Mouse (Mus musculus) limb, embryonic 13.5 days (tissue): ENCODE results near the gene Hist1h4a. TPM values are rescaled to one million over a fixed set of nuclear protein-coding genes. Genes with fewer than 3 reads are reported as not detected.
"Not testable (repeated sequence)": the region's sequence is repeated elsewhere in the genome, so short reads cannot be mapped to it uniquely, and the experiment has no call there.

Experiments
- ATAC-seq: fragments of 200-750 bp; cut with Nextera tagmentation; 2 replicates; pipeline ENCODE4 v1.8.0; 2017; ENCODE audit warnings: low read depth, moderate number of reproducible peaks, moderate TSS enrichment; ENCODE audit not compliant: low FRiP score
- H3K27ac ChIP-seq: fragments of 300-500 bp; sonication (generic); 2 replicates; pipeline ENCODE4 v1.5.1; 2015; ENCODE audit warnings: inconsistent platforms, mild to moderate bottlenecking, moderate library complexity
- H3K27me3 ChIP-seq: fragments of 300-500 bp; sonication (generic); 2 replicates; pipeline ENCODE4 v1.6.1; 2015; ENCODE audit warnings: mild to moderate bottlenecking, inconsistent platforms
- H3K36me3 ChIP-seq: fragments of 300-500 bp; sonication (generic); 2 replicates; pipeline ENCODE4 v1.6.1; 2015; ENCODE audit warnings: inconsistent platforms, mild to moderate bottlenecking, moderate library complexity
- H3K4me1 ChIP-seq: fragments of 300-500 bp; sonication (generic); 2 replicates; pipeline ENCODE4 v1.6.1; 2015; ENCODE audit warnings: inconsistent platforms
- H3K4me2 ChIP-seq: fragments of 300-500 bp; sonication (generic); replicated peaks from 2 replicates; pipeline ENCODE4 v1.6.1; 2015; ENCODE audit warnings: inconsistent platforms, mild to moderate bottlenecking, moderate library complexity
- H3K4me3 ChIP-seq: fragments of 300-500 bp; sonication (generic); 2 replicates; pipeline ENCODE4 v1.5.1; 2015; ENCODE audit warnings: moderate library complexity, mild to moderate bottlenecking, inconsistent platforms
- H3K9ac ChIP-seq: fragments of 300-500 bp; sonication (generic); 2 replicates; pipeline ENCODE4 v1.6.1; 2015; ENCODE audit warnings: mild to moderate bottlenecking, inconsistent platforms
- H3K9me3 ChIP-seq: fragments of 300-500 bp; sonication (generic); 2 replicates; pipeline ENCODE4 v1.6.1; 2016; ENCODE audit warnings: inconsistent platforms
- WGBS: fragments of 180-500 bp; shearing (Covaris S2); methylation state at CpG from one replicate; pipeline ENCODE4 v1.1.7; 2015; 5-methylcytosine and 5-hydroxymethylcytosine counted together
- polyA plus RNA-seq: library from polyadenylated mRNA; unstranded; fragments of >200 nt; fragmentation: Nextera tagmentation; extraction: Ambion mirVana; gene quantifications from 2 replicates; pipeline ENCODE4 v1.2.1, GENCODE M21; 2015

The Hist1h4a gene
- polyA plus RNA-seq, 1 experiment from 2014 or later: 0.65 TPM

DNA sequence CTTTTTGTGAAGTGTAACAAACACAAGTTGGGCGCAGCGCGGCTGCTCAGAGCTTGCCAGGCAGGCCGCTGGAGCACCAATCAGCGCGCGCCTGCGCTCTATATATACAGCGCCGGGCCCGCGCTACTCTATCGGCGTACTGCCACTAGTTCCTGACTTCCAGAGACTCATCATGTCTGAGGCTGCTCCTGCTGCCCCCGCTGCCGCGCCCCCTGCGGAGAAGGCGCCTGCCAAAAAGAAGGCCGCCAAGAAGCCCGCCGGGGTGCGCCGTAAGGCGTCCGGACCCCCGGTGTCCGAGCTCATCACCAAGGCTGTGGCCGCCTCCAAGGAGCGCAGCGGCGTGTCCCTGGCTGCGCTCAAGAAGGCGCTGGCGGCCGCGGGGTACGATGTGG lies 22.4 kb downstream of the Hist1h4a start, which contains the start of gene Hist1h1c:
TSS of gene Hist1h1c (plus strand) at position 132 of the 392 bp plus-strand sequence.
- Histone ChIP-seq H3K4me2 (peak within 1 kb of the TSS; percentile 95), H3K36me3 (no peaks in the 10 kb centered on the region), H3K27ac (peak within 1 kb of the TSS; percentile 98), H3K4me1 (peaks cover 13% of the 10 kb centered on the region), H3K4me3 (peak within 1 kb of the TSS; percentile 64), H3K9ac (peak within 1 kb of the TSS; percentile 89), H3K27me3 (no peaks in the 10 kb centered on the region), H3K9me3 (no peaks in the 10 kb centered on the region)
- WGBS: under 1% methylated on average over 34 of the region's 38 CpGs
- ATAC-seq: peak; percentile 93

DNA sequence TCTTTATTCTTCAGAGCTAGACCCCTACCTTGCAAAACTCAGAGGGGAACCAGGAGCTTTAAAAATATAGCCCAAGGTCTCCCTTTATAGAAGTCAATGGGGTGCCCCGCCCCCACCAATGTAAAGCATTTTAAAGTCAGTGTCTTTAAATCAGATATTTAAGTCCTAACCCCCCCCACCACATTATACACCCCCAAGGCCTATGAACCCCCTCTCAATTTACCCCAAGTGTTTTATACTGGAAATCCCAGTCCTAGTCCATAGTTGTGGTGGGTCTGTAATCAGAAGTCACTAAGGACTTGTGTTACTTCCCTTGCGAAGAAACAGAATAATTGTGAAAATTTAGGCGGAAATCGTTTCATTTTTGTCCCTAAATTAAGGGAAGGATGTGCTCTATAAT lies 23.0 kb downstream of the Hist1h4a start:
- Histone ChIP-seq H3K9ac (peak overlapping the region; percentile 89), H3K27me3 (no peaks in the 10 kb centered on the region), H3K36me3 (no peaks in the 10 kb centered on the region), H3K9me3 (no peaks in the 10 kb centered on the region), H3K4me3 (peak overlapping the region; percentile 64), H3K4me2 (peak overlapping the region; percentile 95), H3K27ac (peak overlapping the region; percentile 98), H3K4me1 (peaks cover 13% of the 10 kb centered on the region)
- ATAC-seq: no peak
- 21% methylated on average over 4 of the region's 4 CpGs for WGBS

DNA sequence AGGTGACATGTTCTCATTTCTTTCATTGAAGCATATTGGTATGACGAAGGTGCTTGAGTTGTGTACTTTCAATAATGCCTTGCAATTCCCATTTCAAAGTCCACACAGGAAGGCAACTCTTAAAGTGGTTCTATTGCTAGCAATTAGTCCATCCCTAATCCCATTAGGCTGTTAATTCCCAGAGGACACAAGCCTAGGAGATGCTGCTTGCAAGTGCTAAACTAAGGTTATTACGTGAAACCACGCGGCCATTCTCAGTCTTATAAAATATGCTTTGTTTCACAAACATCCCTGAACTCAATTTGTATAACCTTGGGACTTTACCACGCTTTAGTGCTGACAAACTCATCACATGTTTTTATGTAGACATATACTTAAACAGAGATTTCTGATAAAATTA lies 23.9 kb downstream of the Hist1h4a start:
- H3K9ac ChIP-seq: no peak overlapping the region
- no peak overlapping the region for H3K4me3 ChIP-seq
- WGBS: 79% methylated on average over 5 of the region's 5 CpGs
- H3K27ac ChIP-seq: no peak overlapping the region
- no peak overlapping the region for H3K4me2 ChIP-seq
- no peaks in the 10 kb centered on the region for H3K27me3 ChIP-seq
- no peaks in the 10 kb centered on the region for H3K9me3 ChIP-seq
- ATAC-seq: no peak
- H3K36me3 ChIP-seq: no peaks in the 10 kb centered on the region
- peaks cover 13% of the 10 kb centered on the region for H3K4me1 ChIP-seq

DNA sequence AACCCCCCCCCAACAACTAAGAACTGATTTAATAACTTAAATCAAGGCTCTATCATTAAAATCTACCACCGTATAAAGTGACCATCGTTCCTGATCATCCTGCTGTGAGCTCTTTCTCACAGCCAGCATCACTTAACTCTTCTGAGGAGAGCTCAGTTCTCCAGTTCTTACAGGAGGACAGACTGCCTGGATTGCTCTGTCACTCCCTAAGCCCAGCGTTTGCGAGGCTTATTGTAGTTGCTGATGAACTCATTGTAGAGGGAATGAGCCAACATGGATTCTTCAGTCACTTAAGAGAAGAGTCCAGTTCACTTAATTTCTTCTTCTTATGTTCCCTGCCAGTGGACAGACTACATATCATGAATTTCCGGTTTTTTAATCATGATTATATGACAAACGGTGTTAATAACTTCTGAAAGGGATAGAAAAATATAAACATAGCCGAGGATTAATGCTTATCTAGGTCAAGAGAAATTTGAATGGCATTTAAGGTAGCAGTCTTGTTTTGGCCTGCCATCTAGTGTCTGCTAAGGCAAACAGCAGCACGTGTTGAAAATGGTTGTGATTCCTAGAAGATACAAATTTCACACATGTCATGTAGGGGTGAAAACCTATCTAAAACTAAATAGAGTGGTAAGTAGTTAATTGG lies 28.8 kb downstream of the Hist1h4a start:
- Histone ChIP-seq H3K9me3 (no peaks in the 10 kb centered on the region), H3K4me3 (no peak overlapping the region), H3K9ac (no peak overlapping the region), H3K36me3 (no peaks in the 10 kb centered on the region), H3K27me3 (no peaks in the 10 kb centered on the region), H3K4me1 (no peaks in the 10 kb centered on the region), H3K4me2 (no peak overlapping the region), H3K27ac (no peak overlapping the region)
- WGBS: 23% methylated on average over 8 of the region's 8 CpGs
- no peak for ATAC-seq

DNA sequence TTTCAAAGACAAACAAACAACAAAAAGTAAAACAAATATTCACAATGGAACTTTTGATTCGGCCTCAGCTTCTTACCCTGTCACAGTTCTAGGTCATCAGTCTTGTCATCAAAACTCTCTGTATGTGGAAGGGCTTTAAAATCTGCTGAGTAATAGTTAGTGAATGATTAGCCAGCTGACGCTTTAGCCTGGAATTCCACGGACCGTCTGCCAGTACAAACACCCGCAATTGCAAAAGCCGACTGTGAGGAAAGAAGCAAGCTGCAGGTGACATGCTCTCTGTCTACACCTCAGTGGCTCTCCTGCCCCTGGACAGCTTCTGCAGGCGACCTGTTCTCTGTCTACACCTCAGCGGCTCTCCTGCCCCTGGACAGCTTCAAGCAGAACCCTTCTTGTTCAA lies 30.6 kb downstream of the Hist1h4a start:
- no peaks in the 10 kb centered on the region for H3K4me1 ChIP-seq
- H3K9ac ChIP-seq: no peak overlapping the region
- WGBS: 47% methylated on average over 8 of the region's 8 CpGs
- no peak overlapping the region for H3K4me3 ChIP-seq
- no peaks in the 10 kb centered on the region for H3K9me3 ChIP-seq
- H3K27me3 ChIP-seq: no peaks in the 10 kb centered on the region
- no peak overlapping the region for H3K4me2 ChIP-seq
- no peak overlapping the region for H3K27ac ChIP-seq
- H3K36me3 ChIP-seq: no peaks in the 10 kb centered on the region
- ATAC-seq: no peak

DNA sequence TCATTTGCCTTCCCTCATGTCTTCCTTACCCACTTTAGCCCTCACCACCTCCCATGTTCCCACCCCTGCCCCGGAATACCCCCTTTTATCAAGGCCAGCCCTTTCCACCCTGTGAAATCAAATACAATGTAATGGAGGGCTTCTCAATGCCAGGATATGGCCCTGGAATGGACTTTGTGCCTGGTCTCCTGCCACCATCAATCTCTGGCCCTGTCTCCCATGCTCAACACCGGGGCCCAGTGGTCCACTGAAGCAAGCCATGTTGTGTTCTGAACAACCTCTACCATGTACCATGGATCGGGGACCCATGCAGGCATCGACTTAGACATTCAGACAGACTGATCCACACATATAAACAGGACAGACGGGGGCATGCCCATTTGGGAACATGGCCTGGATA lies 31.3 kb downstream of the Hist1h4a start:
- WGBS: 90% methylated on average over 5 of the region's 5 CpGs
- H3K9me3 ChIP-seq: no peaks in the 10 kb centered on the region
- no peak overlapping the region for H3K9ac ChIP-seq
- no peaks in the 10 kb centered on the region for H3K4me1 ChIP-seq
- no peaks in the 10 kb centered on the region for H3K27me3 ChIP-seq
- ATAC-seq: no peak
- no peak overlapping the region for H3K27ac ChIP-seq
- no peak overlapping the region for H3K4me3 ChIP-seq
- no peaks in the 10 kb centered on the region for H3K36me3 ChIP-seq
- no peak overlapping the region for H3K4me2 ChIP-seq

DNA sequence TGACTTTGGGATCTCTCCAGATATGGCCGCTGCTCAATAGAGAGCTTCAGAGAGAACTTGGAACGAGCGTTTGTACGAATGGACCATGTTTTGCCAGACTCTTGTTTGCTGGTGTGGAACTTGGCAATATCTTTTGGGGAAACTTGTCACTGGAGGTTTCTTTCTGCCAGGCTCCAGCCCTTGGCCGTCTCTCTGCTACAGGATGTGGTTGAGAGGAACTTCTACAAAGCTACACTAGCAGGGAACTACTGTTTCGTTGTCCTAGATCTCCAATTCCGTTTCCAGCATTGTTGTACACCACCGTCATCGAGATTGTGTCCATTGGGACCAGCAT lies 31.9 kb downstream of the Hist1h4a start:
- WGBS: 94% methylated on average over 9 of the region's 9 CpGs
- Histone ChIP-seq H3K4me1 (no peaks in the 10 kb centered on the region), H3K9me3 (no peaks in the 10 kb centered on the region), H3K27ac (no peak overlapping the region), H3K4me3 (no peak overlapping the region), H3K9ac (no peak overlapping the region), H3K27me3 (no peaks in the 10 kb centered on the region), H3K4me2 (no peak overlapping the region), H3K36me3 (no peaks in the 10 kb centered on the region)
- ATAC-seq: no peak

DNA sequence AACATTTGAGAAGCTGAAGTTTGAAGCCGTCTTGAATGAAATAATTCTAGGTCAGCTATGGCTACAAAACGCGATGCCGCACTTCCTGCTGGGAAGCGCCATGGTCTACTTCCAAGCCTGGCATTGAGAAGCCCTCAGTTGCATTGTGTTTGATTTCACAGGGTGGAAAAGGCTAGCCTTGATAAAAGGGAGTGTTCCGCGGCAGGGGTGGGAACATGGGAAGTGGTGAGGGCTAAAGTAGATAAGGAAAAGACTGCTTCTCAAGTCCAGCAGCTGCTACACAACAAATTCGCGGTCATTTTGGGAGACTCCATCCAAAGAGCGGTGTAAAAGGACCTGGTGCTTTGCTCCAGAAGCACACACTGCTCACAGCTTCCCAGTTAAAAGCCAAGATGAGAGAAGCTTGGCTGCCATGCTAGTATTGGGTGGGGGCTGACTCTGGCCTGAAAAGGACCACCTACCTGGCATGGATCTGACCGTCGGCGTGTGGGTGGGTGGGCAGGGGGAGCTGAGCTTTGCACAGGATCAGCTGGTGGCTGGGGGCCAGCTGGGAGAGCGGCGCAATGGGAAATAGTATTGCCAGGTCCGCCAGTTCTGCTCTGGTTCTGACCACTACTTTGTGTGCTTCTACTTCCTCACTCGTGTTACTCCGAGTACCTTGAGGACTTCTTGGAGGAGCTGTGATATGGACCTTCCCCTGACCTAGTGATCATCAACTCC lies 32.4 kb downstream of the Hist1h4a start:
- no peaks in the 10 kb centered on the region for H3K36me3 ChIP-seq
- WGBS: 88% methylated on average over 18 of the region's 18 CpGs
- H3K27ac ChIP-seq: no peak overlapping the region
- H3K9me3 ChIP-seq: no peaks in the 10 kb centered on the region
- H3K9ac ChIP-seq: no peak overlapping the region
- H3K27me3 ChIP-seq: no peaks in the 10 kb centered on the region
- no peak overlapping the region for H3K4me2 ChIP-seq
- ATAC-seq: no peak
- H3K4me3 ChIP-seq: no peak overlapping the region
- no peaks in the 10 kb centered on the region for H3K4me1 ChIP-seq

DNA sequence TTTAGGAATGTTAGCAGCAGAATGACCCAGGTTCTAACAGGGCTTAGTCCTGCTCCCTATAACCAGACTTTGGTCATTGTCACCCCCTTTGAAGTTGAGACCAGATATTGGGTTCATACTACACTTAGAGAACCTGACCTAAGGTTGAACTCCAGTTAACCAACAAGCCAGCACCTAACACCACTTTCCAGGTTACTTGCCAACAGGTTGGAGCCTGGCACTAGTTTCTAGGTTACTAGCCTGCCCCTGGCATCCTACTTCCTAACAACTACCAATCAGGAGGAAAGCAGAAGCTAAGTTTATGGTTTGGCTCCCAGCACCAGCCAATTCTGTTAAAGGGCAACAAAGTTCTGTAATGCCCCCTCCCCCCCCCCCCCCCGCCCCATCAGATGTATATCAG lies 35.8 kb downstream of the Hist1h4a start:
- Histone ChIP-seq H3K4me3 (no peak overlapping the region), H3K9me3 (no peaks in the 10 kb centered on the region), H3K9ac (no peak overlapping the region), H3K36me3 (no peaks in the 10 kb centered on the region), H3K4me2 (no peak overlapping the region), H3K27me3 (no peaks in the 10 kb centered on the region), H3K4me1 (no peaks in the 10 kb centered on the region), H3K27ac (no peak overlapping the region)
- no peak for ATAC-seq
- 22% methylated on average over 1 of the region's 1 CpGs for WGBS

DNA sequence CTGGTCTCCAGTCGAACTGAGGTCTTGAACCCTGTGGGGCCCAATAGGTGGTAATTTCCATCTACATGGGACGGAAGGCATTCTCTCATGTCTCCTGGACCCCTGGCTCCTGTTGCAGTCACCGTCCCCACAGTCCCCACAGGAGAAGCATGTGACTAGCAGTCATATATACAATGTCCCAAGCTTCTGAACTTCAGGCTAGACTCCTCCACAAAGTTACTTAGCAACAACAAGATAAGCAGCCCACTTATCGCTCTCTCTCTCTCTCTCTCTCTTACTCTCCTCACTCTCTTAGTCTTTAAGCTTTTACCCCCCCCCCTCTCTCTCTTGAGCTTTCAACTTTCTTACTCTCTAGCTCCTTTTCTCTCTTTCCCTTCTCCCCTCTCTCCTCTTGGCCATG lies 36.8 kb downstream of the Hist1h4a start:
- Histone ChIP-seq H3K36me3 (no peaks in the 10 kb centered on the region), H3K4me3 (no peak overlapping the region), H3K27ac (no peak overlapping the region), H3K27me3 (no peaks in the 10 kb centered on the region), H3K4me1 (no peaks in the 10 kb centered on the region), H3K9me3 (no peaks in the 10 kb centered on the region), H3K4me2 (no peak overlapping the region), H3K9ac (no peak overlapping the region)
- no peak for ATAC-seq
- 83% methylated on average over 4 of the region's 4 CpGs for WGBS

DNA sequence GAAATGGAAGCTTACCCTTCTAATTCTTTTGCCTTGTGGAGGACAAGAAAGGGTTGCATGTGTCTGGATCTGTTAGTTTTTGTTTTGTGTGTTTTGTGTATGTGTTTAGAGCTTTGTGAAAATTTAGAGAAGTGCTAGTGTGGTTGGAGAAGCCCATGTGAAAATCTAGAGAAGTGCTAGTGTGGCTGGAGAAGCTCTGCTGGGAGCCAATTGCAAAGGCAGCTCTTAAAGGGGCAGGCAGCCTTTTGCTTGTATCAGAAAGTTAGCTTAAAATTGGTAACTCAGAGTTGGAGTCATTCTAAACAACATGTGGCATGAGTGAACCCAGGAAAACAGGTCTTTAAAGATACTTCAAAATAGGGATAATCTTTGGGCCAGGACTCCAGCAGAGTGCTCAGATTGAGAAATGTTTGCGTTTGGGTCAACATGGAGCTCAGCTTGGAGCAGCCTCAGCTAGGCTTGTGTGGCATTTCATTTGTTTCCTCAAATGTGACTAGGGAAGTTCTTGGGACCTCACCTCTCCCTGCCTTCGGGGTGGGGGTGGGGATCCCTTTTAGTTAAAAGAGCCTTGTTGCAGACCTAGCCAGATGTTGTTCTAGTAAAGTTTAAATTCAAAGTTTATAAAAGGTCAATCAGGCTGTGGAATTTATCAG lies 43.3 kb downstream of the Hist1h4a start:
- WGBS: 10% methylated on average over 2 of the region's 2 CpGs
- 0 out of 2 replicates have a peak overlapping the region, but pooled peaks have one; percentile 50 for H3K9ac ChIP-seq
- not testable (repeated sequence) for H3K36me3 ChIP-seq, H3K27ac ChIP-seq, H3K9me3 ChIP-seq, H3K4me3 ChIP-seq, ATAC-seq, H3K27me3 ChIP-seq, H3K4me2 ChIP-seq
- H3K4me1 ChIP-seq: peaks cover 15% of the 10 kb centered on the region

DNA sequence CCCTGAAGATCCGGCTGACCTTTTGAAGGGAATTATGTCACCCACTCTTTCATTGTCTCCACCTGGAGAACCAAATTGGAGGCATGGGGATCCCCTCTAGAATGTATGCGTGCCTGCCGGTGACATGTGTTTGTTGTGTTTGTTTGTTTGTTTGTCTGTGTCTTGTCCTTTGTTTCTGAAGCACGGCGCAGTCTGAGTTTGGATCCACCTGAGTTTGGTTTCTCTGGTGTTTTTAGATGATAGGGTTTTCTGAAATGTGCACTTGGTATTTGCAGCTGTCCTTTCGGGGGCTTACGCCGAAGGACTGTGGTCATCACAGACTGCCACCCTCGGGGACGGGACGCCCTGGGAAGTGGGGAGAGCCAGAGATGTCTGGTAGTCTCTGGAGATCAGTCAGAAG lies 43.9 kb downstream of the Hist1h4a start:
- no peak overlapping the region for H3K27ac ChIP-seq
- 0 out of 2 replicates have a peak overlapping the region, but pooled peaks have one; percentile 50 for H3K9ac ChIP-seq
- H3K36me3 ChIP-seq: no peaks in the 10 kb centered on the region
- no peak for ATAC-seq
- H3K9me3 ChIP-seq: no peaks in the 10 kb centered on the region
- H3K4me1 ChIP-seq: peaks cover 15% of the 10 kb centered on the region
- 48% methylated on average over 11 of the region's 11 CpGs for WGBS
- no peak overlapping the region for H3K4me2 ChIP-seq
- no peaks in the 10 kb centered on the region for H3K27me3 ChIP-seq
- no peak overlapping the region for H3K4me3 ChIP-seq
